Mouse (Mus musculus) cerebellum, adult 18-20 months (tissue): ENCODE data around the gene Fas.

ENCODE experiments used
- DNase-seq, 2 experiments: peaks; one replicate each; pipeline ENCODE4 v3.0.0; 2021

Fas gene

GRCm38 (mm10) chr19:34289948-34290789 lies at the start of gene Fas:
Gene Fas (plus strand): TSS chr19:34290666.
- peak in 1 of 2 experiments; percentile 6 for DNase-seq

DNA sequence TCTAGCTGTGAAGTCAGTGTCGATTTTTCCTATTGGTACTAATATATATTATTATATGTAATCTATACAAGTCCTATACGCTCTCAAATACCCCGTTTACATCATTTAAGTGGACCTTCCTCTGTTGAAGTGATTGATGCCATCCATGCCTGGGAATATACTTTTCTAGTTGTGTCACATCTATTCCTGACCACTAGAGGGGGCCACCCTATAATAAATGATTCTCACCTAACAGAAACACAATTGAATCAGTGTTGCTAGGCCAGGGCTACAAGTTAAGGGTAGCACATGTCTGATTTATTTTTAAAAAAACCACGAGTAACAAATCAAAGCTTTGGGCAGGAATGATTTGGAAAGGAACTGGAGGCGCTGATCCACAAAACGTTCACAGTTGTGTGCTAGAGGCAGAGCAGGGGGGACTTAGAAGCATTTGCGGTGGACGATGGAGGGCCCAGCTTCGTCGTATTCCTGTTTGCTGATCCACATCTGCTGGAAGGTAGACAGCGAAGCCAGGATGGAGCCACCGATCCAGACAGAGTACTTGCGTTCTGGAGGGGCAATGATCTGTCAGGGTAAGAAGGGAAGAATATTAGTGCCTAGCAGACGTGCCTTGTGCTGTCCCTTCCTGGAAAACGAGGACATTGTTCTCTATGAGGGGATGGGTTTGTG lies 49.1 kb upstream of the Fas start:
- peak in 1 of 2 experiments; percentile 14 for DNase-seq

DNA sequence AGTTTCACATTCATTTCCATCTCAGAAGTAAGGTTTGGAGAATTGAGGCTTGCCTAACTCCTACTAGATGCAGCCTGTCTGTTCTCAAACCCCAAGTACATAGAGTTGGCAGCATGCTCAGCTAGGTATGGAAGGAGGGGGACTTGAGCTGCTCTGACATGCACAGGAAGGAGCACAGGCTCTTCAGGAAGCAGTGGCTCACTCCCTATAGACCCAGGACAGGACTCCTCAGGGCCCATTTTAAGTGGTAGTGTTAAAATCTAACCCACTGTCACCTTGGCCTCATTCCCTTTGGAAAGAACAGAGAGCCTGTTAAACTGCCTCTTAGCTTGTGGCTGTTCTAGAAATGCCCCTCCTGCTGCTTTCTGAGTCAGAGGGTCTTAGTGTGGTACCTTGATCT lies 47.5 kb upstream of the Fas start:
- DNase-seq, result no peak

- DNase-seq, result peak; percentile 32 to 50
Observed at GRCm38 (mm10) chr19:34244056-34244455, 46.4 kb upstream of the Fas start.

- DNase-seq, result no peak
Observed at GRCm38 (mm10) chr19:34248558-34248957, 41.9 kb upstream of the Fas start.

GRCm38 (mm10) chr19:34250621-34251020 lies 39.8 kb upstream of the Fas start:
- DNase-seq, result no peak

DNA sequence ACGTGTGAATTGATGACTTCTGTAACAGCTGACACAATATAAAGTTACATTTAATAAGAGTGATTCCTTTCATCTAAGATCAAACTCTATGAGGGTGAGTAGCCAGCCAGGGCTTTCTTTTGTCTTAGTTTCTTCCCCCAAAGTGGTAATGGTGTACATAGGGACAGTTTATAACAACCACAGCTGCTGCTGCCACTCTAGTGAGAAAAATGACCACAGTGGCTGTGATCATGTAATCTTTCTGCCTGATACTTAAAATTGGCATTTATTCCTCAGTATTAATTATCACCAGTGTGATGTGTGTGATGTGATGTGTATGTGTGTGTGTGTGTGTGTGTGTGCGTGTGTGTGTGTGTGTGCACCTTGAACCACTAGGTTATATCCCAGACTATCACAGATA lies 38.6 kb upstream of the Fas start:
- DNase-seq, result no peak

DNA sequence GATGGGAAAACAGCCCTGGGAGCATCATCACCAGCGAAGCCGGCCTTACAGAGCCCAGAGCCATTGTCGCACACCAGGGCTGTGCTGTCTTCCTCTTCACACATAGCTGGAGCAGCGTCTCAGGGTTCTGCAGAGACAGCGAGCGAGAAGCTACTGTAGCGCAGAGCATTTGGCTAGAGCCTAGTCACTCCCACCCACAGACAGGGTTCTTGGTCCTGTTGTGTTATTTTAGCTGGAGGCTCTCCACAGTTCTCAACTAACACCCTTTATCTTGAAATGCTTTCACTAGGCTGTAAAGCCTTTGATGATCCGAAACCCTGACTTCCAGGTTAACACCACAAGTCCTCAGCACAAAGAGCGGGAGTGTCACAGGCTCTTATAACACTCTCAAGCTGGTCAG lies 38.0 kb upstream of the Fas start:
- DNase-seq, result no peak

DNA sequence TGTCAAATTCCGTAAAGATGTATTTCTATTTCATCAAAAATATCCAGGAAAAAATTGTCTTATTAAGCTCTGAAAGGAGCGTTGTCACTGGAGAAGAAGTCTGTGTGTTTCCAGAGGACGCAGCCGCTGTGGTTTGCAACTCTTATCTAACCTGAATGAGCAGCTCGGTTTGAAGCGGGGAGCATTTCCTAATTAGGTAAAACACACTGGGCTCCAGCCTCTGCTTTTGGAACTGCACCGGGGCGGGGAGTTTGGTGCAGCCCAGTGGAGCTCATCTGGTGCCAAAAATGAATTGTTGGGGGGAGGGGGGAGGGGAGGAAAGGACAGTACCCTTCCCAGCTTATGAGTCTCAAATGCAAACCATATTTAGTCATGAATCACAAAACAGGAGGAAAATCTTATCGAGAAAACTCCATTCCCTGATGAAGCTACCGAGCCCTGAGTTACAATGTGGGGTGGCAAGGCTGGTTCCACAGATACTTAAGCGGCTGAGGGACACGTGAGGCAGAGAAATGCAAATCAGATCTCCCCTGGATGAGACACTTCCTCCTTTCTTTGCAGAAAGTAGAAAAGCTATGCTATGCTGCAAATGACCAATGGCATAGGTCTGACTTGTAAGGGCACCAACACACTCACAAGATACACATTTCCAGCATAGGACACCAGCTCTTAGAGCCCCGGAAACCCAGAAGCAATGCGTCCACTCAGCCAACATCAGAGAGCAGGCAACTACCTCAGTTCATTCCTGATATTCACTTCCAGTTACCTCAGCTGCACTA lies 36.2 kb upstream of the Fas start:
- no peak for DNase-seq

GRCm38 (mm10) chr19:34254880-34255681 lies 35.4 kb upstream of the Fas start, which contains the start of gene Acta2:
Gene Acta2 (minus strand): TSS chr19:34255590.
- no peak for DNase-seq

- no peak for DNase-seq
Observed at GRCm38 (mm10) chr19:34256149-34256548, 34.3 kb upstream of the Fas start.

DNA sequence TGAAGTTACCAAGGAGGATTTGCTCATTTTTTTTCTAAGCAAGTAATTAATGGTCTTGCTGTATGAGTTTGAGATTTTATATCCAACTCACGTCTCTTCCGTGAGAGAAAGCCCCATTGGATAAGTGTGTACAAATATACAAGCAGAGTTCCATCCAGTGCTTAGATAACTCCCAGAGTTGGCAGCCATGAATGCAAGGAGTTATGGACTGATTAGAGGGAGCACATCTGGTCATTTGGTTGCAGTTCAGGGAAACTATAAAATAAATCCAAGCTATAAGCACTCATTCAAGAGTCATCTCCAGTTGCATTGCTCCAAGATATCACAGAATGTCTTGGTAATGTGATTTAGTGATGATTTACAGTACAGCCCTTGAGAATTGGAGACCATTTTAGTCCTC lies 33.5 kb upstream of the Fas start:
- no peak for DNase-seq

GRCm38 (mm10) chr19:34262273-34262974 lies 28.0 kb upstream of the Fas start:
- no peak for DNase-seq

- DNase-seq, result no peak
Observed at GRCm38 (mm10) chr19:34265604-34266193, 24.8 kb upstream of the Fas start.

GRCm38 (mm10) chr19:34268991-34269390 lies 21.5 kb upstream of the Fas start:
- DNase-seq, result no peak

DNA sequence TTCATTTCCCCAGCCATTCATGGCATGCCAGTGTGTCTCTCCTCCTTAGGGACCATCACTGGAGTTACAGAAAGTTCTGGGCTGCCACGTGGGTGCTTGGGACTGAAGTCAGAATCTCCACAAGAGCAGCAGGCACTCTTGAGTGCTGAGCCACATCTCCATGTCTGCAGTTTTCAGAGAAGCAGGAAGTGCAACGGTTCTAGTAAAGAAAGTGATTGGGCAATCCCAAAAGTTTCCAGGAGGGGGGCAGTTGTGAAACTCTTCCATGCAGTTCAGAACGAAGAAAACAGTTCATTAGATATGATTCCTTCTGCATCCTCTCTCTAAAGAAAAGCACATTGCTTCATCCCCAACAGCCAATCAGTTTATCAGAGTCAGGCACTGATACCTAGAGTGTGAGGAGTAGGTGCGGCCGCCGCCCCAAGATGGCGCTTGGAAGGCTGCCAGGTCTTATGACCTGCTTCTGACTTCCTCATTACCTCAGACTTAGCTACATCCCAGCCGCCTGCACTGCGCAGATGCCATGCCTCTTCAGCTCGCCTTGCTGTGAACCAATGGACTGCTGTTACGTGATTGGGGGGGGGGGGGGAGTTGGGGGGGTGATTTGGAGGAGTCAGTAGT lies 20.2 kb upstream of the Fas start:
- no peak for DNase-seq

GRCm38 (mm10) chr19:34270824-34271464 lies 19.5 kb upstream of the Fas start:
- DNase-seq, result no peak

DNA sequence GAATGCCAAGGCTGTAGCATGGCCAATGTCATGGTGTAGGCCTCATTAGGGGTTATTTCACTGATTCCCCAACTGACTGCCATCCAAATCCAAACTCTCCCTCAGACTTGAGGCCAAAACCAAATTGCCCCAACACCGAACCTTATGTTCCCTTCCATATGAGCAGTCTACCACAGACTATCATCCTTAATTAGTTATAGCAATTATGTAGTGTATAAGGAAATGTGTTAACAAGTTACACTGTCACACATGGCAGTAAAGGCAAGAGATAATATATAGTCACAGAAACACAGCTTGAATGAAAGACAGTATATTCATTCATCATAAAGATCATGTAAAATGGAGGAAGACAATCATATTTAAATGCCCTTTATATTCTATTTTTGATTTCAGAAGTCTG lies 17.4 kb upstream of the Fas start:
- no peak for DNase-seq

DNA sequence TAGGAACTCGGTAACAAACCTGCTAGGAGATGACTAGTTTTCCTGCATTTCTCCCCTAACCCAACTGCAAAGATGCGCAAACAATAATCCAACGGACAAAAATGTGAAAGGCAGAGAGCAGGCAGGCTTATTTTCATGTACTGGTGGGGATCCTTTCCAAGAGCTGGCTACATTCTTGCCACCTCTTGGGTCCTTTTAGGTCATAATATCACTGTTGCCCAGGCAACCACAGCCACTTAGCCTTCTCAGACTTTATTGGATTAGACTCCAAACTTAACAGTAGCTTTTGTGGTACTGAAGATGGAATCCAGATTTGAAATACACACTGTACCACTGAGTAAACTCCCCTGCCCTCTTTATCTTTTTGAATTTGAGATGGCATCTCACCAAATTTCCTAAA lies 12.4 kb upstream of the Fas start:
- no peak for DNase-seq

DNA sequence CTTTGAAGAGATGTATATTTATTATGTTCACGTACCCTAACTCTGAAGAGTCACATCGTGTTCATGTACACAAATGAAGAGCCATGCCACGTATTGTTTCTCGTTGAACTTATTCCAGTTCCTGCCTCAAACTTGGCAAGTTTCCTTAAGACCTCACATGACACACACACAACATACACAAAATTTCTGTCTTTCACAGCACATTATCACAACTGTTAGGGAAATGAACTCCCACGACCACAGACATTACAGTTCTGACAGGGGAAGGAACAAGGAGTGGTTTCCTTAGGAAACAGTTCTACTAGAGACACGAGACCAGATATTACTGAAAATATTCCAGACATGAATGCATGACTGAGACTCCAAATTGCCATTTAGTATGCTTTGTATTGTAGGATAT lies 6.9 kb upstream of the Fas start:
- no peak for DNase-seq

DNA sequence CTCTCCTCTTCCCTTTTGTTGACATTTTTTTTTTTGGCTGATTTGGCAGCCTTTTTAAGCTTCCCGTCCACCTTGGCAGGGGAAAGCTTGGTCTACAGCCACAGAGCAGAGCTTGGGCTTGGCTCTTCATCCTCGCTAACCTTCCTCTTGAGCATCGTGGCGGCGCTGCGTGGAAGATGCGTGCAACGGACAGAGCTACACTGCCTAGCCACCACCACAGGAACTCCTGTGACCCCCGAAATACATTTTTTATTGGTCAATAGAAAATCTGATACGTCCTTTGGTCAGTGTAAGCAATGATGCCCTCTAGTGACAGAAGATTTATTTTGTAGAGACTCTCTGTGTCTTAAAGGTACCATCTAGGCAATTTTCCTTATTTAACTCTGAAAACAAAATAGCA lies 6.1 kb upstream of the Fas start:
- DNase-seq, result peak in 1 of 2 experiments; percentile 4
